Mouse (Mus musculus) heart, postnatal 0 days (tissue): Measurements from ENCODE around the gene Tbc1d4.

Experiments
- CTCF ChIP-seq: IDR thresholded peaks from 2 replicates; pipeline ENCODE4 v1.5.1; 2016; ENCODE audit warnings: antibody characterized with exemption, control low read depth, low read depth
- EP300 ChIP-seq: IDR thresholded peaks from 2 replicates; pipeline ENCODE4 v1.6.1; 2016; ENCODE audit warnings: antibody characterized with exemption, low read depth

- TF ChIP-seq CTCF = no peak
- no peak for TF ChIP-seq EP300
These were observed 36.0 kb upstream of the Tbc1d4 start for GRCm38 (mm10) chr14:101644948-101645347.
